Mouse (Mus musculus) C2C12 (cell line): ENCODE results near the gene Piwil1.

Experiments used
- CTCF ChIP-seq: IDR thresholded peaks from one replicate; pipeline ENCODE4 v1.5.1; 2011; ENCODE audit not compliant: control insufficient read depth, insufficient read depth, insufficient read length
- FOSL1 ChIP-seq: IDR thresholded peaks from one replicate; pipeline ENCODE4 v1.8.0; 2011; ENCODE audit warnings: mild to moderate bottlenecking, low read length; ENCODE audit not compliant: poor library complexity, insufficient read depth, severe bottlenecking
- MYOD1 ChIP-seq: IDR thresholded peaks from one replicate; pipeline ENCODE4 v1.6.1; 2011; ENCODE audit warnings: low read depth; ENCODE audit not compliant: control insufficient read depth, insufficient read length

DNA sequence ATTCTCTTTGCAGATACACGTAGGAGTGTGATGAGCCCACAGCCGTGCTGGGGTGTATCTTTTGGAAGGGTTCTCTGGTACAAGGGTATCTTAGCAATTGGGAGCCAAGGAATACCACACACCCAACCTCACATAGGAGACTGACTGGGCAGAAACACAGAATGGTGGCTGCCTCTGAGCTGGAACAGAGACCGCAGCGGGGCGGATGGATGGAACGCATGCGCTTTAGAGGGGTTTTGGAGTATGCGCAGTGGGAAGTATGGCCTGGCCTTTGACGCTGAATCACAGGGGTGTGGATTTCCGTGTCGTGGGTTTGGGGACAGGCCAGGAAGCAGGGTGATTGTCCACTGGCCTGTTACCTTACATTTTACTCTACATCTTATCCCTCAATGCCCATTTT, 4.9 kb downstream of the Piwil1 start:
- no peak for TF ChIP-seq CTCF
- TF ChIP-seq FOSL1, result no peak
- no peak for TF ChIP-seq MYOD1
